Mouse (Mus musculus) megakaryocyte-erythroid progenitor cell, adult 5-6 weeks (primary cell): ENCODE measurements around the gene Vrk3. TPM values are rescaled to one million over a fixed set of nuclear protein-coding genes. Genes with fewer than 3 reads are reported as not detected.
"Not testable (repeated sequence)": the region's sequence is repeated elsewhere in the genome, so short reads cannot be mapped to it uniquely, and the experiment has no call there.

Experiments
- ATAC-seq: replicated peaks from 2 replicates; pipeline ENCODE4 v1.8.0; 2016; ENCODE audit warnings: mild to moderate bottlenecking, inconsistent platforms; ENCODE audit not compliant: severe bottlenecking, poor library complexity, low FRiP score, low TSS enrichment
- total RNA-seq, 2 experiments: library from RNA; stranded (forward) in 1 of 2; stranded (reverse) in 1 of 2; fragments of 200-1000, 215-1000 nt in 1 of 2; fragments of >200 nt in 1 of 2; fragmentation: Nextera tagmentation in 1 of 2; gene quantifications; 2 replicates each; pipeline ENCODE4 v1.2.3; 2014 to 2017

Gene Vrk3
- total RNA-seq (2014; fragmentation: Nextera tagmentation) (34.2 and 43.8 TPM in 2 replicates), total RNA-seq (2017) (51.5 and 81.2 TPM in 2 replicates)

- ATAC-seq = peak; percentile 98
Observed at GRCm38 (mm10) chr7:44748101-44749044, at the start of gene Vrk3. Vrk3 (plus strand) TSS chr7:44748413.

GRCm38 (mm10) chr7:44701921-44702320 lies 46.3 kb upstream of the Vrk3 start:
- ATAC-seq = peak; percentile 62; the same call in 1 of the 2 replicates

DNA sequence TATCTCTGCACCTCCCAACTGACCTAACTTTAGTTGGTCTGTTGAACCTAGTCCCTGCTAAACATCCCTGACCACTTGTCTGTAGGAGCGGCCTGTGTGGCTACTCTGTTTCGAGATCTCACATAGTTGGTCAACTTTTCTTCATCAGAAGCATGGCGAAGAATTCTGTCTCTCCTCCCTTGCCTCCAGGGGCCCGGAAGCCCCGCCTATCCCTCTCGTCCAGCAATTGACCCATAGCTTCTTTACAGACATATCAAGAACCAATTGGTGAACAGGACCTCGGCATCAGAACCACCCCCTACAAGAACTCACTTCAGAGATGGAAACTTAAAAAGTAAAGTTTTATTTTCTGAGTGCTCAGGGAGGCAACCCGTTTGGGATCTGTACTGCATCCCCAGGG lies 45.2 kb upstream of the Vrk3 start:
- ATAC-seq = no peak

DNA sequence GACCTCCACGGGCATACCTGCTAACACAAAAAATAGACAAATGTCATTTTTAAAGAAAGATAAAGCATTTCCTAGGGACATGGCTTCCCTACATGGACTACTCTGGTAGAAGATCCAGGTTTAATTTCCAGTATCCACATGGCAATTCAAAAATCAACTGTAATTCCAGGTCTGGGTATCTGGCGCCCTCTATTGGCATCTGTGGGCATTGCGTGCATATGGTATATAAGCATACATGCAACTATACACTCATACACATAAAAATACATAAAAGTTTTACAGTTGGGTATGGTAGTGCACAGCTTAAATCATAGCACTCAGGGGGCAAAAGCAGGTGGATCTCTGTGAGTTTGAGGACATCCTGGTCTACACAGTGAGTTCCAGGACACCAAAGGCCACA lies 43.9 kb upstream of the Vrk3 start:
- no peak for ATAC-seq

- ATAC-seq = no peak
Observed at GRCm38 (mm10) chr7:44705086-44705485, 43.1 kb upstream of the Vrk3 start.

- ATAC-seq = no peak
Observed at GRCm38 (mm10) chr7:44706322-44706721, 41.9 kb upstream of the Vrk3 start.

GRCm38 (mm10) chr7:44707169-44707675 lies 41.0 kb upstream of the Vrk3 start:
- no peak for ATAC-seq

- not testable (repeated sequence) for ATAC-seq
Observed at GRCm38 (mm10) chr7:44708093-44708492, 40.1 kb upstream of the Vrk3 start.

DNA sequence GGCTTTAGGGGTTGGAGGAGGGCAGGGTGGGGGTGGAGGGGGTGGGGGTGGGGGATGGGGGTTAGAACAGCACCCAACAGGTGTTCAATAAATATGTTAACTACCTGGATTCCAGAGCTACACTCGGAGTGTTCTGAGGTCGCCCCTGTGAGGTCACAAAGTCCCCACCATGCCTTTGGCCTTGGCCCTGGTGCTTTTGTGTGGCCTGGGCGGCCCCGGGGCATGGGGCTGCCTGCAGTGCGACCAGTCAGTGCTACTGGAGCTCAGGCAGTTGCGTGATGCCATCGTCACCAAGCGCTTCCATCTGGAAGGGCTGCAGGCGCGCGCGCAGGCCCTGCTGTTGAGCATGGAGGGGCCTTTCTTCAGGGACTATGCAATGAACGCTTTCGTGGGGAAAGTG lies 39.6 kb upstream of the Vrk3 start, which contains the start of gene Izumo2:
Izumo2 (plus strand) TSS at position 169 of the 400 bp plus-strand sequence.
- ATAC-seq = no peak

GRCm38 (mm10) chr7:44709881-44710280 lies 38.3 kb upstream of the Vrk3 start:
- ATAC-seq = no peak

DNA sequence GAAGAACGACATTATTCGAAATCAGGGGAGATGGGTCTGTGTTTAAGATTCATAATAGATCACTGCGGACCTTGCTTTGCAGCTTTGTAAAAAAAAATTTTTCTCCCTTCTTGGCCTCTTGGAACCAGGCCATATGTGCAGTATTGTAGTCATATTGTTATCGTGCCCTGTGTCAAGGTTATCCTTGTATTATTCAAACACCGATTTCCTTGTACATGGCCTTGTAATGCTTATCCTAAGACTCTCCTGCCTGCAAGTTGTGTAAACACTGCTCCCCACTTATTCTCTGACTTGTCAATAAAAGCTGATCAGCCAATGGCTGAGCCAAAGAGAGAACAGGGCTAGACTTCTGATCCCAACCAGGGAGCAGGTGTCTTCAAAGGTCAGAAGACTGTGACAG lies 26.2 kb upstream of the Vrk3 start:
- no peak for ATAC-seq

DNA sequence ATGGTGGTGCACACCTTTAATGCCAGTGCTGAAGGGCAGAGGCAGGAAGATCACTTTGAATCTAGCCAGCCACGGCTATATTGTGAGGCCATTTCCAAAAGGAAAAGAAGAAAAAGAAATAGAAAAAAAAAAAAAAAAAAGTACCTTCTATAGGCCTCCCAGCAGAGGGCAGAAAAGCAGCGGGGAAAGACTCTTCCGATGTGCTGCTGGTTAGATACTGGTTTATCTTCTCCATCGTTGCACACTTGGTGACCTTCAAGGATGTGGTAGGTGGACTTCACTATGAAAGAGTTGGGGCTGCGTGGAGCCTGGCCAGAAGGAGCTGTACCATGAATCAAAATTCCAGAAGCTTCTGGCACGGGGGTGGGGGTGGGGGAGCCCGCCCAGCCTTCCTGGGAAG lies 23.9 kb upstream of the Vrk3 start:
- peak; percentile 57; the same call in 1 of the 2 replicates for ATAC-seq

- 0 out of 2 replicates have a peak, but pooled peaks have one; percentile 22 for ATAC-seq
Observed at GRCm38 (mm10) chr7:44726343-44726742, 21.9 kb upstream of the Vrk3 start.

- no peak for ATAC-seq
Observed at GRCm38 (mm10) chr7:44727151-44727550, 21.1 kb upstream of the Vrk3 start.

DNA sequence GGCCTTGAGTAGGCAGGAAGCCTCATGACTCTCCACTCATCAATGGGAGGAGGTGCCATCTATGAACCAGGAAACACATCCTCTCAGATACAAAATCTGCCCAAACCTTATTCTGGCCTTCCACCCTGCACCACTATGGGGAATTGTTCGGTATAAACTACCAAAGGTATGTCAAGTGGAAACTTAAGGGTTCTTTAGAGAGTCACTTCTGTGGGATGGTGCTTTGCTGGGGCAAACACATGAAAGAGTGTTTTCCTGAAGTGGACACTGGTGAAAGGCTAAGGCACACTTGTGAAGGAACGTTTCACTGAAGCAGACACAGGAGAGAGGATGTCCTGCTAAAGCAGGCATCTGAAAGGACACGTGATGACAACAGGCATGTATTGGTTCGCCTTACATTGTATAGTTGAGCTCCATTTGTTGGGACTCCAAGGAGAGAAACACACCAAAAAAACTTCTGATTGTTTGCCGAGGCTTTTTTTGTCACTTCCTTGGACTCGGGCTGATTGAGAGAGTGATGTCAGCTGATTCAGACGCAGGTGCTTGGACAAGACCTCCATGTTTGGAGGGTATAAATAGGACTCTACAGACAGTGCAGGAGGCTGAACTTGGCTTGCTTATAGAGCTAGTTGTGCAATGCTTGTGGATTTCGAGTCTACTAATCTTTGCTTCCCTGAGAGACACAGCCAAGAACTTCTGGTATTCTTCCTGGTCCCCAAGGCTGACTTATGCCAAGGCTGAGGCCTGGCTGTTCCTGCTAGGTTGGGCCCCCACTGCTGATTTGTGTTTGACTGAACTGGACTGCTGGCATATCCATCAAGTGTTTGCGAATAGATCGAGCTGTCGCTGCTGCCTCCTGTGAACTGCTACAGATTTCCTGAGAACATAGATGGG lies 19.9 kb upstream of the Vrk3 start:
- ATAC-seq = no peak

DNA sequence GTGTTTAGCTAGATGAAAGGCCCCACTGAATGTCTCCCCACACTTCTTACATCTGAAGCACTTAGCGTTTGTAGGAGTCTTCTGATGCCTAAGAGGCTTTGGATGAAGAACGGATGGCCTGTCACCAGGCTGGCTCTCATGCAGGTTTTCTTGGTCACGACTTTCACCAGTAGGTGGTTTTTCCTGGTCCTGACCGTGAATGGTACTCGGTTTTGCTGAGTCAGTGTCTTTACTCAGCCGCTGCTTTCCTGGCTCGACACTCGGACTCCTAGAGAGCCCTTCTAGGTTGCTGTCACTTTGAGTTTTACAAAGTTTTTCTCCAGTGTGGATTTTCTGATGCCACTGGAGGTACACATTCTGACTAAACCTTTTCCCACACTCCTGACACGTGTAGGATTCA lies 14.5 kb upstream of the Vrk3 start:
- no peak for ATAC-seq

DNA sequence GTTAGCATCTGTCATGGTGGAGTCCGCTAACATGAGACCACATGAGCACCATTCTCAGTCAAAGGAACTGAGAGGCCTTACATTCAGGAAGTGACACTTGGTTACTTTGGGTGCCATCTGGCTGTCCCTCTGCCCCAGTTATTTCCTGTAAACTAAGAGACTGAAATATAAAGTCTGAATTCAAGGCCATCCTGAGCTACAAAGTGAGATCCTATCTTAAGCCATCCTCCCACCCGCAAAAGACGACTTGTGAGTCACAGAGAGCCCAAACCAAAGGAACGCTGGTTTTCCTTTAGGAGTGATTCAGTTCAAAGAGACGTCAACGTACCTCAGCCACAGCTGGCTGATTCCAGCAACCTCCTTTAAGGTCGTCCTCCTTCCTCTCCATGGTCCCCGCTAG lies 6.9 kb upstream of the Vrk3 start:
- ATAC-seq = no peak

GRCm38 (mm10) chr7:44744270-44744669 lies 3.9 kb upstream of the Vrk3 start:
- ATAC-seq = no peak

DNA sequence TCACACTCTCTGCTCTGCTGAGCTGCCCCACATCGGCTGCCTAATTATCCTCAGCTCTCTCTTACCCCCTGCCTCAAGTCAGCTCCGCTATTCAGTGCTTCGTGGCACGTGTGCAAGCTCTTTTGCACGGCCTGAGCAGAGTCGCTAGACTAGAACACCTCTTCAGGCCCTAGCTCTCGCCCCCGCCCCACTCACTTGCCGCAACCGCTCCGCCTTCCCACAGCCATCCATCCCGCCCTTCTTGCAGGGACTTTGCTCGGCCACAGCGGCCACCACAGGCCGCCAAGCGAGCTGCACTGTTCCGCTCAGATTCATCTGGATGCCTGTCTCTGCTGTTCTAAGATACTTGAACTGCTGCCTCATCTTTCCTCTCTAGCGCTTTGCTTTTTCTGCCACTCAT lies 3.1 kb upstream of the Vrk3 start:
- ATAC-seq = peak; percentile 84

DNA sequence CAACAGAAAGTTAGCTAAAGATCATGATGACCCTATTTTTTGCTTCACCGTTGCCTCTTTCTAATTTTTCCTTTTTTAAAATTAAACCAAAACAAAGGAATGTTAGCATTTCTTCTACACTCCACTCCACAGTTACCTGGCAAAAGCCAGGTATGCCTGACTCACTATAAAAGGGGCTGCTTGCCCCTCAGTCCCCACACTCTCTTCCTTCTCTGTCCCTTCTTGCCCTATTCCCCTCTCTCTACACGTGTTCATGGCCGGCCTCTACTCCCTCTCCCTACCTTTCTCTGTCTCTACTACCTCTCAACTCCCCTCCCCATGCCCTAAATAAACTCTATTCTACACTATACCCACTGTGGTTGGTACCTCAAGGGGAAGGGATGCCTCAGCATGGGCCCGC lies 1.1 kb upstream of the Vrk3 start:
- ATAC-seq = no peak
